Mouse (Mus musculus): ENCODE measurements at regions not wholly inside any gene's neighbourhood (a gene's known extent, or its start where the extent isn't known, plus 50 kb on each side); places are given as distances from the start of the nearest gene placed in this dataset.

DNA sequence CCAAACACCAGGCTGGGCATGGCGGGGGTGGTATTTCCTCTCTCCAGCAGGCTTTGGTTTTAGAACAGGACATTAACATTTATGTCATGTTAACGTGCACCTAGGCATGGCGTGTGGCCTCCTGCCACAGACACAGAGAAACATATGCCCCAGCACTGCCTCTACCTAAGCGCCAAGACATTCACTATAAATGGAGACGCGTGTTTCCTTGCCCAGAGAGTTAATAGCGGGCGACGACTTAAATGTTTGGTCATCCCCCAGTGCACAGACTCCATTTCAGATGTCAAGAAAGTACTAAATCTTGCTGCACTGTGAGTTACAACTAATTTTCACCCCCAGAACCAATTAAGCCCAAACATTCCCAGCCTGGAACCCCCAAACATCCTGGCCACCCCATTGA lies 646.3 kb downstream of the Rab28 start:
- WGBS, result 72% methylated on average over 9 of the region's 9 CpGs
- Histone ChIP-seq H3K36me3 (ENCODE audit: control insufficient read depth, insufficient read depth, low read length) (no peaks in the 10 kb centered on the region), H3K4me1 (ENCODE audit: control insufficient read depth, insufficient read depth, low read length) (no peaks in the 10 kb centered on the region), H3K27me3 (ENCODE audit: control insufficient read depth, insufficient read depth, low read length) (no peaks in the 10 kb centered on the region), H3K4me3 (replicated peaks; ENCODE audit: low read length) (no peak overlapping the region), H3K27ac (ENCODE audit: low read length) (no peak overlapping the region), H3K4me2 (ENCODE audit: low read depth, low read length) (no peak overlapping the region), H3K9me3 (replicated peaks; ENCODE audit: control insufficient read depth, low read length) (no peaks in the 10 kb centered on the region), H3K9ac (ENCODE audit: low read length) (no peak overlapping the region)
- ATAC-seq (ENCODE audit: insufficient read depth, low FRiP score), result no peak

GRCm38 (mm10) chr5:41061222-41061621 lies 646.7 kb downstream of the Rab28 start:
- Histone ChIP-seq H3K4me1 (ENCODE audit: control insufficient read depth, insufficient read depth, low read length) (no peaks in the 10 kb centered on the region), H3K9ac (ENCODE audit: low read length) (no peak overlapping the region), H3K4me3 (replicated peaks; ENCODE audit: low read length) (no peak overlapping the region), H3K9me3 (replicated peaks; ENCODE audit: control insufficient read depth, low read length) (no peaks in the 10 kb centered on the region), H3K27me3 (ENCODE audit: control insufficient read depth, insufficient read depth, low read length) (no peaks in the 10 kb centered on the region), H3K27ac (ENCODE audit: low read length) (no peak overlapping the region), H3K36me3 (ENCODE audit: control insufficient read depth, insufficient read depth, low read length) (no peaks in the 10 kb centered on the region), H3K4me2 (ENCODE audit: low read depth, low read length) (no peak overlapping the region)
- no peak for ATAC-seq (ENCODE audit: insufficient read depth, low FRiP score)
- 15% methylated on average over 3 of the region's 3 CpGs for WGBS

DNA sequence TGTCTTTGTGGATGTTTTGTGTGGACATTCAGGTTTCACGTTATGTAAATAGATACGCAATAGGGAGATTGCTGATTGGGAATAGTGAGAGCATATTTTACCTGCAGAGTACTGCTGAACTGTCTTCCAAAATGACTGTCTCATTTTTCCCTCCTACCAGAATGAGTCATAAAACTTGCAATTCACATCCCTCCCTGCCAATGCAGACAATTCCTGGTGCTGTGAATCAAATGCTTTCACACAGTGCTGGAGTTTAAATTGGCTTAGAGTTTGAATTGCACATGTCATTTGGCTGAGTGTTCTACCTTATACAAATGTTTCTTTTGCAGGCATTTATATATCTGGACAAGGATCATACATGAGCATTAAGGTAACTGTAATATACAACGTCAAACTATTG lies 649.9 kb downstream of the Rab28 start:
- H3K4me2 ChIP-seq (ENCODE audit: low read depth, low read length), result no peak overlapping the region
- no peak overlapping the region for H3K27ac ChIP-seq (ENCODE audit: low read length)
- no peaks in the 10 kb centered on the region for H3K9me3 ChIP-seq (replicated peaks; ENCODE audit: control insufficient read depth, low read length)
- H3K27me3 ChIP-seq (ENCODE audit: control insufficient read depth, insufficient read depth, low read length), result no peaks in the 10 kb centered on the region
- no peak overlapping the region for H3K9ac ChIP-seq (ENCODE audit: low read length)
- H3K4me1 ChIP-seq (ENCODE audit: control insufficient read depth, insufficient read depth, low read length), result no peaks in the 10 kb centered on the region
- H3K36me3 ChIP-seq (ENCODE audit: control insufficient read depth, insufficient read depth, low read length), result no peaks in the 10 kb centered on the region
- ATAC-seq (ENCODE audit: insufficient read depth, low FRiP score), result no peak
- H3K4me3 ChIP-seq (replicated peaks; ENCODE audit: low read length), result no peak overlapping the region
- 88% methylated on average over 3 of the region's 3 CpGs for WGBS

- H3K4me3 ChIP-seq (replicated peaks; ENCODE audit: low read length), result no peak overlapping the region
- 28% methylated on average over 4 of the region's 4 CpGs for WGBS
- H3K9me3 ChIP-seq (replicated peaks; ENCODE audit: control insufficient read depth, low read length), result no peaks in the 10 kb centered on the region
- no peak overlapping the region for H3K27ac ChIP-seq (ENCODE audit: low read length)
- no peak overlapping the region for H3K9ac ChIP-seq (ENCODE audit: low read length)
- ATAC-seq (ENCODE audit: insufficient read depth, low FRiP score), result no peak
- no peak overlapping the region for H3K4me2 ChIP-seq (ENCODE audit: low read depth, low read length)
- no peaks in the 10 kb centered on the region for H3K4me1 ChIP-seq (ENCODE audit: control insufficient read depth, insufficient read depth, low read length)
- no peaks in the 10 kb centered on the region for H3K36me3 ChIP-seq (ENCODE audit: control insufficient read depth, insufficient read depth, low read length)
- H3K27me3 ChIP-seq (ENCODE audit: control insufficient read depth, insufficient read depth, low read length), result no peaks in the 10 kb centered on the region
These were observed 656.0 kb downstream of the Rab28 start for GRCm38 (mm10) chr5:41051948-41052347.

GRCm38 (mm10) chr5:41048515-41048914 lies 659.4 kb downstream of the Rab28 start:
- WGBS, result 5% methylated on average over 1 of the region's 1 CpGs
- no peaks in the 10 kb centered on the region for H3K27me3 ChIP-seq (ENCODE audit: control insufficient read depth, insufficient read depth, low read length)
- peak; percentile 78; the same call in 1 of the 2 replicates for ATAC-seq (ENCODE audit: insufficient read depth, low FRiP score)
- no peak overlapping the region for H3K4me2 ChIP-seq (ENCODE audit: low read depth, low read length)
- no peaks in the 10 kb centered on the region for H3K9me3 ChIP-seq (replicated peaks; ENCODE audit: control insufficient read depth, low read length)
- no peak overlapping the region for H3K27ac ChIP-seq (ENCODE audit: low read length)
- no peak overlapping the region for H3K9ac ChIP-seq (ENCODE audit: low read length)
- H3K4me3 ChIP-seq (replicated peaks; ENCODE audit: low read length), result no peak overlapping the region
- H3K4me1 ChIP-seq (ENCODE audit: control insufficient read depth, insufficient read depth, low read length), result no peaks in the 10 kb centered on the region
- H3K36me3 ChIP-seq (ENCODE audit: control insufficient read depth, insufficient read depth, low read length), result no peaks in the 10 kb centered on the region

DNA sequence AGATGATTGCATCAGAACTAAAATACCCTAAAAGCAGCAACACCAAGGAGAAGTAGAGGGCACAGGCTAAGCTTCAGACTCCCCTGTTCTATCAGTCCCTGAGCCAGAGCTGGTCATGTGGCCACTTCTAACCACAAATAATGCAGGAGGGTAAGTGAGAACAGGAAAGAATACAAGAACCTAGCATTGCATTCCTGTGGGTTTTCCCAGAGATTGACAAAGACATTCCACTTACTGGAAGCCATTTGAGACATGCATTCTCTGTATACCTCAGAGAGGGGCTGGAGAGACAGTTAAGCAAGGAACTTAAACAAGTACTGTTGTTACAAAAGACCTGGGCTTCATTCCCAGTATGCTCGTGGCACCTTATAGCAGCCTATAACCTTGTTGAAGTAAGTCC lies 662.7 kb downstream of the Rab28 start:
- Histone ChIP-seq H3K4me1 (ENCODE audit: control insufficient read depth, insufficient read depth, low read length) (no peaks in the 10 kb centered on the region), H3K27me3 (ENCODE audit: control insufficient read depth, insufficient read depth, low read length) (no peaks in the 10 kb centered on the region), H3K9ac (ENCODE audit: low read length) (no peak overlapping the region), H3K4me3 (replicated peaks; ENCODE audit: low read length) (no peak overlapping the region), H3K9me3 (replicated peaks; ENCODE audit: control insufficient read depth, low read length) (no peaks in the 10 kb centered on the region), H3K36me3 (ENCODE audit: control insufficient read depth, insufficient read depth, low read length) (no peaks in the 10 kb centered on the region), H3K27ac (ENCODE audit: low read length) (no peak overlapping the region), H3K4me2 (ENCODE audit: low read depth, low read length) (no peak overlapping the region)
- ATAC-seq (ENCODE audit: insufficient read depth, low FRiP score), result no peak
- WGBS, result 58% methylated on average over 1 of the region's 1 CpGs

GRCm38 (mm10) chr5:41044465-41044864 lies 663.5 kb downstream of the Rab28 start:
- no peak overlapping the region for H3K27ac ChIP-seq (ENCODE audit: low read length)
- no peak overlapping the region for H3K9ac ChIP-seq (ENCODE audit: low read length)
- H3K9me3 ChIP-seq (replicated peaks; ENCODE audit: control insufficient read depth, low read length), result no peaks in the 10 kb centered on the region
- H3K4me2 ChIP-seq (ENCODE audit: low read depth, low read length), result no peak overlapping the region
- no peaks in the 10 kb centered on the region for H3K4me1 ChIP-seq (ENCODE audit: control insufficient read depth, insufficient read depth, low read length)
- no peaks in the 10 kb centered on the region for H3K27me3 ChIP-seq (ENCODE audit: control insufficient read depth, insufficient read depth, low read length)
- no peak overlapping the region for H3K4me3 ChIP-seq (replicated peaks; ENCODE audit: low read length)
- H3K36me3 ChIP-seq (ENCODE audit: control insufficient read depth, insufficient read depth, low read length), result no peaks in the 10 kb centered on the region
- no peak for ATAC-seq (ENCODE audit: insufficient read depth, low FRiP score)

DNA sequence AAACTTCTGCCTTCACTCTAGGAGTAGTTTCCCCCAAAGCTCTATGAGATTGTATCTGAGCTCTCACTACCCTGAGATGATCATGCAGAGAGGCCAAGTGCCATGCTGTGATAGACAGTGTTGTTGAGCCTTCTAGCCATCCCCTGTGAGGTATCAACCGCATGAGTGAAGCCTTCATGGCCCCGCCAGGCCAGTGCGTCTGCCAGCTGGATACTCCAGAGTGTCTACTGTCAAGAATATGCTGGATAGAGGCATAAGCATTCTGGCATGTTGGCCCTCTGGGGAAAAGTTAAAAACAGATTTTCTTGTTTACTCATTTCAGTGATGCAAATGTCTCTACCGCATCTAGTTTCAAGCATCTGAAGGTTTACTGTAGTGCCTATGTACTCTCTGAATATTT lies 669.2 kb downstream of the Rab28 start:
- no peaks in the 10 kb centered on the region for H3K36me3 ChIP-seq (ENCODE audit: control insufficient read depth, insufficient read depth, low read length)
- no peak for ATAC-seq (ENCODE audit: insufficient read depth, low FRiP score)
- no peak overlapping the region for H3K4me3 ChIP-seq (replicated peaks; ENCODE audit: low read length)
- no peak overlapping the region for H3K9ac ChIP-seq (ENCODE audit: low read length)
- 84% methylated on average over 4 of the region's 4 CpGs for WGBS
- no peaks in the 10 kb centered on the region for H3K27me3 ChIP-seq (ENCODE audit: control insufficient read depth, insufficient read depth, low read length)
- H3K4me1 ChIP-seq (ENCODE audit: control insufficient read depth, insufficient read depth, low read length), result no peaks in the 10 kb centered on the region
- H3K27ac ChIP-seq (ENCODE audit: low read length), result no peak overlapping the region
- H3K9me3 ChIP-seq (replicated peaks; ENCODE audit: control insufficient read depth, low read length), result no peaks in the 10 kb centered on the region
- H3K4me2 ChIP-seq (ENCODE audit: low read depth, low read length), result no peak overlapping the region

- Histone ChIP-seq H3K4me2 (ENCODE audit: low read depth, low read length) (no peak overlapping the region), H3K27me3 (ENCODE audit: control insufficient read depth, insufficient read depth, low read length) (no peaks in the 10 kb centered on the region), H3K9me3 (replicated peaks; ENCODE audit: control insufficient read depth, low read length) (no peaks in the 10 kb centered on the region), H3K4me3 (replicated peaks; ENCODE audit: low read length) (no peak overlapping the region), H3K9ac (ENCODE audit: low read length) (no peak overlapping the region), H3K27ac (ENCODE audit: low read length) (no peak overlapping the region), H3K36me3 (ENCODE audit: control insufficient read depth, insufficient read depth, low read length) (no peaks in the 10 kb centered on the region), H3K4me1 (ENCODE audit: control insufficient read depth, insufficient read depth, low read length) (no peaks in the 10 kb centered on the region)
- WGBS, result 55% methylated on average over 3 of the region's 3 CpGs
- ATAC-seq (ENCODE audit: insufficient read depth, low FRiP score), result no peak
These were observed 701.3 kb downstream of the Rab28 start for GRCm38 (mm10) chr5:41006692-41007091.

DNA sequence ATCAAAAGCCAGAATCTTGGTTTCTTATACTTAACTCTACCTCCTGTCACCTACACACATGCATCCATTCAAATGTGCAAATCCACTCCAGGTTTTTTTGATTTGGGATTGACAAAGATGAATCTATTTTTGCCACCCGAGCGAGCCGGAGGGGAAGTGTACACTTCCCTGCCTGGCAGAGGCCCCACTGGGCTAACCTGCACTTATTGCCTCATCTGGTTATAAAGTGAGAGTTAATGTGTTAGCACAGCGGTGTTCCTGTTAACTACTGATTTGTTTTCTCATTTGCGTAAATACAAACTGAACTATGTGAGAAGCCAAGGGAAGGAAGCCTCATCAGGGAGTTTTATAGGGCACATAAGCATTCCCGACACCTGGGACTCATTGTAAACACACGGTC lies 721.4 kb downstream of the Rab28 start:
- Histone ChIP-seq H3K36me3 (ENCODE audit: control insufficient read depth, insufficient read depth, low read length) (no peaks in the 10 kb centered on the region), H3K27me3 (ENCODE audit: control insufficient read depth, insufficient read depth, low read length) (no peaks in the 10 kb centered on the region), H3K9me3 (replicated peaks; ENCODE audit: control insufficient read depth, low read length) (no peaks in the 10 kb centered on the region), H3K27ac (ENCODE audit: low read length) (no peak overlapping the region), H3K4me1 (ENCODE audit: control insufficient read depth, insufficient read depth, low read length) (no peaks in the 10 kb centered on the region), H3K9ac (ENCODE audit: low read length) (no peak overlapping the region), H3K4me3 (replicated peaks; ENCODE audit: low read length) (no peak overlapping the region), H3K4me2 (ENCODE audit: low read depth, low read length) (no peak overlapping the region)
- ATAC-seq (ENCODE audit: insufficient read depth, low FRiP score), result no peak
- WGBS, result 57% methylated on average over 7 of the region's 7 CpGs
